Mouse (Mus musculus): ENCODE results near the gene Rft1.

- no peak for TF ChIP-seq POLR2A (IDR thresholded peaks at IDR 0.05; ENCODE audit: low read depth, low read length)
- no peak for TF ChIP-seq CTCF (IDR thresholded peaks at IDR 0.05; ENCODE audit: borderline replicate concordance, insufficient read depth, low read length)
Observed at GRCm38 (mm10) chr14:30641748-30642147, 12.4 kb upstream of the Rft1 start.

Measured in embryonic fibroblast, embryonic 13.5 days (primary cell).